Mouse (Mus musculus): ENCODE results near the gene Sprr3.

DNA sequence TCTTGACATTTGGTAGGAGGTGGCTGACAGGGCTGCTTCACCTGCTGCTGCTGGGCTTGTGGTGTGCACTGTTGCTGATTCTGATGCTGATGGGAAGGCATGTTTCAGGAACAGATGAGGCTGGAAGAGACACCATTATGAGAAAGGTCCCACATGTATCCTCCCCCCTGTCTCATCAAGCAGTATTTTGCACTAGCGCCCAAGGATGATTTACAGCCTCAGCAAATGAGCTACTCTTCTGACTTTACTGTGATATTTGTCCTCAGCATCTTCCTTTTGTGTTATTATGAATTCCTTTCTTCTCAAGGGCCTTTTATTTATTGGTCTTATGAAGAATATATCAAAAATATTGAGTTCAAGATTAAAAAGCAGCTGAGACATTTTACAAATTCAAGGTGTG, 41.9 kb upstream of the Sprr3 start, which contains the start of gene Sprr4:
- TF ChIP-seq POLR2A (IDR thresholded peaks at IDR 0.05; ENCODE audit: insufficient read depth, low read depth, low read length) (no peak), CTCF (IDR thresholded peaks at IDR 0.05) (no peak)

Data from heart, adult 2 months (tissue).